ENCODE assay signal across 9 mouse cellular contexts in the genomic region with DNA sequence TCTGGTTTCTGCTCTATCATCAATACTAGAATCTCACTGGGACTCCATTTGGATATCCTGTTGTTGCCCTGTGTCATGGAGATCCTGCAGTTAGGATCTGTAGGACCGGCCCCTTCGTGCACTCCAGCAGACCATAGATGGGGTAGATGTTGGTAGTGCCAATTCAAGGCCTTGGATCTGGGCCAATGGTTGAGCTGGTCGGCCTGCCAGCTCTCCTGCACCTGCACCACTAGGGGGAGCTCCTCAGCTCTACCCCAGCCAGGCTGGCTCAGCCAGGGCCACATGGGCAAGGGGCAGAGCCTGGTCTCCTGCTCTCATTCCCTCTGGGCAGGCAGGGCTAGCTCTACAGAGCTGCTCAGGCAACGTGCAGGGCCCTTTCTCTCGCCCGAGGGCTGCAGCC.
DNase-seq lines count a peak whose midpoint lies in the region; ATAC-seq and TF ChIP-seq lines count a peak whose summit lies in the region.
"Had no signal": no experiment of that assay in that cellular context is flagged by ENCODE, and none has a peak within 500 bp of the region (broad histone marks: within the 10 kb centered on the region; RNA-seq: fewer than 3 reads in every experiment).

No protein-coding gene starts in this region.

- 86% methylated on average over 6 of the region's 6 CpGs for WGBS in heart, embryonic 12.5 days
- 86% methylated on average over 6 of the region's 6 CpGs for WGBS in stomach, postnatal 0 days

- no peak for TF ChIP-seq EP300 in stomach, postnatal 0 days (optimal IDR thresholded peaks at IDR 0.05)

- H3K4me1 ChIP-seq in heart, embryonic 12.5 days (replicated peaks): no peaks in the 10 kb centered on the region
- no peaks in the 10 kb centered on the region for H3K4me1 ChIP-seq in stomach, postnatal 0 days (replicated peaks; ENCODE audit: control insufficient read depth, insufficient read depth)
- H3K4me1 ChIP-seq: limb, embryonic 12.5 days had no signal

- H3K4me2 ChIP-seq in heart, embryonic 12.5 days: no peak overlapping the region
- H3K4me2 ChIP-seq in stomach, postnatal 0 days (replicated peaks; ENCODE audit: low read depth): no peak overlapping the region
- H3K4me2 ChIP-seq: limb, embryonic 12.5 days had no signal

- 0 out of 2 replicates have a peak, but pooled peaks cover 5% of the 10 kb centered on the region for H3K36me3 ChIP-seq in heart, embryonic 12.5 days
- no peaks in the 10 kb centered on the region for H3K36me3 ChIP-seq in stomach, postnatal 0 days (ENCODE audit: control insufficient read depth, insufficient read depth, low read length)

- H3K27ac ChIP-seq in heart, embryonic 12.5 days (ENCODE audit: poor library complexity, severe bottlenecking): no peak overlapping the region
- H3K27ac ChIP-seq in stomach, postnatal 0 days (replicated peaks): no peak overlapping the region
- H3K27ac ChIP-seq: limb, embryonic 12.5 days had no signal

- H3K9me3 ChIP-seq in heart, embryonic 12.5 days (replicated peaks): no peaks in the 10 kb centered on the region
- no peaks in the 10 kb centered on the region for H3K9me3 ChIP-seq in stomach, postnatal 0 days (ENCODE audit: control insufficient read depth, low read length)
- H3K9me3 ChIP-seq: limb, embryonic 12.5 days had no signal

- peak; percentile 75 for TF ChIP-seq CTCF in stomach, postnatal 0 days (IDR thresholded peaks at IDR 0.05; ENCODE audit: low read depth)

- intact Hi-C loops in heart, postnatal 10 days (cut with DNase I): no loop called here

- no peak overlapping the region for H3K9ac ChIP-seq in heart, embryonic 12.5 days
- no peak overlapping the region for H3K9ac ChIP-seq in stomach, postnatal 0 days (ENCODE audit: low read length)
- H3K9ac ChIP-seq: limb, embryonic 12.5 days had no signal

- ATAC-seq in heart, embryonic 12.5 days (ENCODE audit: insufficient number of reproducible peaks, low FRiP score): no peak
- 0 out of 2 replicates have a peak, but pooled peaks have one; percentile 29 for ATAC-seq in stomach, postnatal 0 days (ENCODE audit: low FRiP score, low TSS enrichment)

- peak; percentile 88 for DNase-seq in heart, adult 11 months
- peak; percentile 79 to 80 for DNase-seq in B cell, adult 2 months
- DNase-seq in adrenal gland, postnatal 10 days: peak; percentile 75
- DNase-seq in heart, postnatal 10 days: peak; percentile 22 to 46
- DNase-seq in lung, postnatal 10 days: peak; percentile 61
- peak; percentile 69 for DNase-seq in stomach, postnatal 0 days (ENCODE audit: low spot score)
- no peak for DNase-seq in layer of hippocampus, adult 9-11 months

- no peaks in the 10 kb centered on the region for H3K27me3 ChIP-seq in heart, embryonic 12.5 days (replicated peaks)
- no peaks in the 10 kb centered on the region for H3K27me3 ChIP-seq in stomach, postnatal 0 days (ENCODE audit: control insufficient read depth, insufficient read depth, low read length)
- H3K27me3 ChIP-seq: limb, embryonic 12.5 days had no signal

- H3K4me3 ChIP-seq in heart, embryonic 12.5 days: no peak overlapping the region
- H3K4me3 ChIP-seq in stomach, postnatal 0 days (ENCODE audit: low read depth, low read length): no peak overlapping the region
- H3K4me3 ChIP-seq: limb, embryonic 12.5 days had no signal
